7 mouse cellular contexts compared by ENCODE assay signal in genomic region chr13:96081276-96081675, GRCm38 (mm10). TPM values are rescaled to one million over a fixed set of nuclear protein-coding genes. Genes with fewer than 3 reads are reported as not detected.
DNase-seq lines count a peak whose midpoint lies in the region; ATAC-seq lines count a peak whose summit lies in the region.
"Not testable (repeated sequence)": the region's sequence is repeated elsewhere in the genome, so short reads cannot be mapped to it uniquely, and the experiment has no call there.

Gene Gm20075, minus strand, starts transcription at chr13:96081376.

- H3K9me3 ChIP-seq in forebrain, embryonic 12.5 days; heart, embryonic 13.5 days; hindbrain, embryonic 14.5 days (ENCODE audit: control insufficient read depth, low read length); limb, embryonic 11.5 days (ENCODE audit: control insufficient read depth, low read length); midbrain, embryonic 15.5 days: not testable (repeated sequence)

- H3K4me3 ChIP-seq in forebrain, embryonic 12.5 days (replicated peaks); heart, embryonic 13.5 days; hindbrain, embryonic 14.5 days (replicated peaks; ENCODE audit: low read length); limb, embryonic 11.5 days (ENCODE audit: low read depth, low read length); midbrain, embryonic 15.5 days: not testable (repeated sequence)

- WGBS in forebrain, embryonic 12.5 days = 90% methylated on average over 3 of the region's 3 CpGs
- 67% methylated on average over 3 of the region's 3 CpGs for WGBS in heart, embryonic 13.5 days
- whole genome bisulfite sequencing in hindbrain, embryonic 14.5 days = 89% methylated on average over 3 of the region's 3 CpGs
- WGBS in limb, embryonic 11.5 days = 81% methylated on average over 3 of the region's 3 CpGs
- WGBS in midbrain, embryonic 15.5 days = 84% methylated on average over 3 of the region's 3 CpGs

- H3K36me3 ChIP-seq in forebrain, embryonic 12.5 days (replicated peaks); heart, embryonic 13.5 days; hindbrain, embryonic 14.5 days (replicated peaks; ENCODE audit: control insufficient read depth, insufficient read depth); limb, embryonic 11.5 days (ENCODE audit: control insufficient read depth, insufficient read depth, low read length); midbrain, embryonic 15.5 days (replicated peaks): not testable (repeated sequence)

- DNase-seq in adrenal gland, postnatal 4 days (ENCODE audit: low spot score in 2 of 2); hindbrain, embryonic 14.5 days (ENCODE audit: low spot score); layer of hippocampus, adult 8-10 months (ENCODE audit: low spot score in 2 of 2); limb, embryonic 11.5 days (ENCODE audit: low spot score): not testable (repeated sequence)

- H3K27ac ChIP-seq in forebrain, embryonic 12.5 days; heart, embryonic 13.5 days (replicated peaks); hindbrain, embryonic 14.5 days; limb, embryonic 11.5 days (replicated peaks; ENCODE audit: low read depth, low read length); midbrain, embryonic 15.5 days: not testable (repeated sequence)

- not testable (repeated sequence) for H3K9ac ChIP-seq in forebrain, embryonic 12.5 days; heart, embryonic 13.5 days; hindbrain, embryonic 14.5 days; limb, embryonic 11.5 days (ENCODE audit: low read length); midbrain, embryonic 15.5 days

- not testable (repeated sequence) for H3K4me1 ChIP-seq in forebrain, embryonic 12.5 days; heart, embryonic 13.5 days; hindbrain, embryonic 14.5 days (replicated peaks; ENCODE audit: control insufficient read depth, insufficient read depth, low read length); limb, embryonic 11.5 days (ENCODE audit: control insufficient read depth, insufficient read depth, low read length); midbrain, embryonic 15.5 days

- not testable (repeated sequence) for ATAC-seq in forebrain, embryonic 12.5 days (ENCODE audit: low FRiP score); heart, embryonic 13.5 days (ENCODE audit: extremely low read depth, insufficient number of reproducible peaks, low FRiP score, low TSS enrichment); hindbrain, embryonic 14.5 days (ENCODE audit: low FRiP score); limb, embryonic 11.5 days (ENCODE audit: insufficient number of reproducible peaks, low FRiP score, low TSS enrichment, low read depth); midbrain, embryonic 15.5 days (replicated peaks)

- not testable (repeated sequence) for H3K4me2 ChIP-seq in forebrain, embryonic 12.5 days; heart, embryonic 13.5 days; hindbrain, embryonic 14.5 days (replicated peaks); limb, embryonic 11.5 days (ENCODE audit: low read depth, severe bottlenecking); midbrain, embryonic 15.5 days

- H3K27me3 ChIP-seq in forebrain, embryonic 12.5 days; heart, embryonic 13.5 days (replicated peaks); hindbrain, embryonic 14.5 days (ENCODE audit: control insufficient read depth, insufficient read depth, low read length); limb, embryonic 11.5 days (ENCODE audit: control insufficient read depth, insufficient read depth, low read length); midbrain, embryonic 15.5 days (replicated peaks): not testable (repeated sequence)

RNA-seq across cellular contexts. Expression of gene Gm20075, which starts in this region (rescaled TPM):
- total RNA-seq in adrenal gland, postnatal 4 days (2021) = 10 to 100 TPM; 25.1 to 30.7 TPM
- polyA plus RNA-seq in forebrain, embryonic 12.5 days (2016; fragmentation: Nextera tagmentation; extraction: Ambion mirVana) = 26.8 and 35.0 TPM in 2 replicates
- 27.9 and 35.1 TPM in 2 replicates for polyA plus RNA-seq in heart, embryonic 13.5 days (2015; fragmentation: Nextera tagmentation; extraction: Ambion mirVana)
- polyA plus RNA-seq in hindbrain, embryonic 14.5 days (2014; fragmentation: Nextera tagmentation; extraction: Ambion mirVana) = 22.0 and 27.0 TPM in 2 replicates
- 10 to 100 TPM; 24.7 to 30.5 (median 27.2) TPM for total RNA-seq in layer of hippocampus, adult 8-10 months (2022)
- 38.0 and 38.8 TPM in 2 replicates for polyA plus RNA-seq in limb, embryonic 11.5 days (2014; fragmentation: Nextera tagmentation; extraction: Ambion mirVana)
- polyA plus RNA-seq in midbrain, embryonic 15.5 days (2015; fragmentation: Nextera tagmentation; extraction: Ambion mirVana) = 25.2 and 25.3 TPM in 2 replicates
